Mouse (Mus musculus): ENCODE data around the gene Msh3. TPM values are rescaled to one million over a fixed set of nuclear protein-coding genes. Genes with fewer than 3 reads are reported as not detected.

The Msh3 gene
- polyA plus RNA-seq, 1 experiment from 2014 or later = 47.3 TPM

DNA sequence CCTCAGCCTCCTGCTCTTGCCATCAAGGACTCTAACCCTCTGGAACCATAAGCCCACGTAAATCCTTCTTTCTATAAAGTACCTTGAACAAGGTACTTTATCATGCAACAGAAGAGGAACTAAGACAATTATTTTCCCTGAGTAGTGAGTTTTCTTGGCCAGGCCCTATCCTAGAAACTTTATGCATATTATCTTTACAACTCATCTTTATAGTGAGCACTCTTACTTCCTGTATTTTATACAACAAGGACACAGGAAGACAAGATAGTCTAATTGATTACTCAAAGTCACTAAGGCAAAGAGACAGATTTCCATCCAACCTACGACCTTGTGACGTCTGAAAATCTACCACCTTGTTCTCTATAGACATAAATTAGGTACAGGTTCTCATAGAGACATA lies 15.0 kb downstream of the Msh3 start:
- peaks cover 7% of the 10 kb centered on the region; the same call in 1 of the 2 replicates for H3K36me3 ChIP-seq (ENCODE audit: control insufficient read depth, insufficient read depth, low read length)
- ATAC-seq (ENCODE audit: insufficient number of reproducible peaks, low FRiP score, low TSS enrichment, low read depth) = no peak

DNA sequence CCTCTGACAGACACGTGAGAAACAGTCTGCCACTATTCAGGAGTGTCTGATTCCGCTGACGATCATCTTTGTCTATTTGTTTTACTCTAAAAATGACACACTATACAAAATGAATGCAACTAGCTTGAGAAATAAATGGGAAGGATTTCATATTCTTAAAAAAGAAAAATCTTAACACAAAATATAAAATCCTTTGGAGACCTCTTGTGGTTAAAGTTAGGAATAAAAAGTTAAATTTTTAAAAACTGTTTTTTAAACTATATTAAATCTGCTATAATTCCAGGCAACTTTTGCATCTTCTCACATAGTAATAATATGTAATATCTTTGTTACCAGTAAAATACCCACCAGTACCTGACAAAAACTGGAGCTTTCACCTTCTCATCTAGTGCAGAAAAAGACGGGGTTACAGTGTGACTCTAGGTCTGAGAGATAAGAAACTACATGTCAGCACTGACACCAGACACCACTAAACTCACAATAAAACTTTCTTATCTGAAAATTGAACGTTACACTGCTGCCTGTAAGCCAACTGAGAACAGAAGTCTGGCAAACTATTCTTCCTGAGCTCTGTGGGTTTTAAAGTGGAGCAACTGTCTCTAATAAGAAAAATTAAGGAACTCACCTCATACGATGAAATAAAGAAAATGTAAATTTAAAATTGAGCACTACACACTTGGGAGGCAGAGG lies 16.9 kb downstream of the Msh3 start:
- 90% methylated on average over 6 of the region's 6 CpGs for WGBS
- Histone ChIP-seq H3K27ac (replicated peaks; ENCODE audit: low read depth, low read length) (no peak overlapping the region), H3K4me3 (ENCODE audit: low read depth, low read length) (no peak overlapping the region), H3K9me3 (ENCODE audit: control insufficient read depth, low read length) (no peaks in the 10 kb centered on the region), H3K9ac (ENCODE audit: low read length) (no peak overlapping the region), H3K4me2 (ENCODE audit: low read depth, severe bottlenecking) (no peak overlapping the region), H3K4me1 (ENCODE audit: control insufficient read depth, insufficient read depth, low read length) (no peaks in the 10 kb centered on the region), H3K27me3 (ENCODE audit: control insufficient read depth, insufficient read depth, low read length) (no peaks in the 10 kb centered on the region), H3K36me3 (ENCODE audit: control insufficient read depth, insufficient read depth, low read length) (peaks cover 5% of the 10 kb centered on the region; the same call in 1 of the 2 replicates)
- ATAC-seq (ENCODE audit: insufficient number of reproducible peaks, low FRiP score, low TSS enrichment, low read depth) (no peak), DNase-seq (ENCODE audit: low spot score) (no peak)

More for the DNA sequence above, 15.0 kb downstream of the Msh3 start:
- Histone ChIP-seq H3K9ac (ENCODE audit: low read length) (no peak overlapping the region), H3K27me3 (ENCODE audit: control insufficient read depth, insufficient read depth, low read length) (no peaks in the 10 kb centered on the region), H3K4me2 (ENCODE audit: low read depth, severe bottlenecking) (no peak overlapping the region), H3K9me3 (ENCODE audit: control insufficient read depth, low read length) (no peaks in the 10 kb centered on the region), H3K27ac (replicated peaks; ENCODE audit: low read depth, low read length) (no peak overlapping the region), H3K4me1 (ENCODE audit: control insufficient read depth, insufficient read depth, low read length) (no peaks in the 10 kb centered on the region), H3K4me3 (ENCODE audit: low read depth, low read length) (no peak overlapping the region)
- WGBS = 91% methylated on average over 3 of the region's 3 CpGs
- no peak for DNase-seq (ENCODE audit: low spot score)

DNA sequence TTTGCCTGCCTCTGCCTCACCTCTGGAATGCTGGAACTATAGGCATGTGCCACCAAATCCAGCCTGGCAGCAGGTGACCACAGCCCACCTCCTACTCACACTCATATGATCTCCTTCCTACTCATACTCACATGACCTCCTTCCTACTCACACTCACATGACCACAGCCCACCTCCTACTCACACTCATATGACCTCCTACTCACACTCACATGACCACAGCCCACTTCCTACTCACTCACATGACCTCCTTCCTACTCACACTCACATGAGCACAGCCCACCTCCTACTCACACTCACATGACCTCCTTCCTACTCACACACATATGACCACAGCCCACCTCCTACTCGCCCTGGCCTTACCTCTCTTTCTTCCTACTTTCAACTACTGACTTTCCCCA lies 17.9 kb downstream of the Msh3 start:
- H3K4me2 ChIP-seq (ENCODE audit: low read depth, severe bottlenecking) = no peak overlapping the region
- H3K4me1 ChIP-seq (ENCODE audit: control insufficient read depth, insufficient read depth, low read length) = no peaks in the 10 kb centered on the region
- no peak overlapping the region for H3K27ac ChIP-seq (replicated peaks; ENCODE audit: low read depth, low read length)
- peaks cover 5% of the 10 kb centered on the region; the same call in 1 of the 2 replicates for H3K36me3 ChIP-seq (ENCODE audit: control insufficient read depth, insufficient read depth, low read length)
- H3K27me3 ChIP-seq (ENCODE audit: control insufficient read depth, insufficient read depth, low read length) = no peaks in the 10 kb centered on the region
- no peak overlapping the region for H3K4me3 ChIP-seq (ENCODE audit: low read depth, low read length)
- H3K9ac ChIP-seq (ENCODE audit: low read length) = no peak overlapping the region
- H3K9me3 ChIP-seq (ENCODE audit: control insufficient read depth, low read length) = no peaks in the 10 kb centered on the region
- ATAC-seq (ENCODE audit: insufficient number of reproducible peaks, low FRiP score, low TSS enrichment, low read depth) = no peak
- WGBS = 85% methylated on average over 1 of the region's 1 CpGs
- DNase-seq (ENCODE audit: low spot score) = no peak

DNA sequence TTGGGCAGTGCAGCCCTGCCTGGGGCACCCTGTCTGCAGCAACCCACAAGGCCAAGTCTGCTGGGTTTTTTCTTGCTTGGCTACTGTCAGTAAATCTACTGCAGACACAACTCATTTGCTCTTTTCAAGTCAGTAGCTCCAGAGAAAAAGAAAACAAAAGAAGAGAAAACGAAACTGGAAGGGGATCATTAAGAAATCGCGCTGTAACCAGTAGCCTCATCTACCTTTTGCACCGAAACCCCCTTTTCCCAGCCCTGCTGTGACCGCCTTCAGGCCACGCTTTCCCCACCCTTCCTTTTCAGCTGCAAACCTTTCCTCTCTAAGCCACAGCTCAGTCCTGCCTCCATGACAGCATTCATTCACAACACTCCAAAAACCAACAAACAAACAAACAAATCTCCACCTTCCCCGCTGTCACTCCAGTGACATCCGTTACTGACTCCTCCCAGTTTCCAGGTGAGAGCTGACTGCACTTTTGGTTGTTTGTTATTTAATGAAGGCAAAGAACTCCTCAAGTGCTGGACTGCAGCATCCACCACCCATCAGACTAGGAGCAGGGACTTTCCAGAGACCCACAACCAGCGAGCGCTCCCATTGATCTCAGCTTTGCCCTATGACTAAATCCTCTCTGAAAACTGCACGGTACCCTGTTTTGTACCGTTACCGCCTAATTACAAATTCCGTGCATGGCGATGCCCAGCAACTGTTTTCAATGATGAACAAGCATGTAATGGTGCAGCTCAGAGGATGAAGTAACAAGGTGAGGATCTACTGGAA lies 22.5 kb downstream of the Msh3 start:
- Histone ChIP-seq H3K36me3 (ENCODE audit: control insufficient read depth, insufficient read depth, low read length) (peaks cover 3% of the 10 kb centered on the region; the same call in 1 of the 2 replicates), H3K4me3 (ENCODE audit: low read depth, low read length) (no peak overlapping the region), H3K4me2 (ENCODE audit: low read depth, severe bottlenecking) (no peak overlapping the region), H3K27me3 (ENCODE audit: control insufficient read depth, insufficient read depth, low read length) (no peaks in the 10 kb centered on the region), H3K27ac (replicated peaks; ENCODE audit: low read depth, low read length) (no peak overlapping the region), H3K4me1 (ENCODE audit: control insufficient read depth, insufficient read depth, low read length) (no peaks in the 10 kb centered on the region), H3K9ac (ENCODE audit: low read length) (no peak overlapping the region), H3K9me3 (ENCODE audit: control insufficient read depth, low read length) (no peaks in the 10 kb centered on the region)
- ATAC-seq (ENCODE audit: insufficient number of reproducible peaks, low FRiP score, low TSS enrichment, low read depth) (no peak), DNase-seq (ENCODE audit: low spot score) (no peak)
- WGBS = 90% methylated on average over 15 of the region's 15 CpGs

DNA sequence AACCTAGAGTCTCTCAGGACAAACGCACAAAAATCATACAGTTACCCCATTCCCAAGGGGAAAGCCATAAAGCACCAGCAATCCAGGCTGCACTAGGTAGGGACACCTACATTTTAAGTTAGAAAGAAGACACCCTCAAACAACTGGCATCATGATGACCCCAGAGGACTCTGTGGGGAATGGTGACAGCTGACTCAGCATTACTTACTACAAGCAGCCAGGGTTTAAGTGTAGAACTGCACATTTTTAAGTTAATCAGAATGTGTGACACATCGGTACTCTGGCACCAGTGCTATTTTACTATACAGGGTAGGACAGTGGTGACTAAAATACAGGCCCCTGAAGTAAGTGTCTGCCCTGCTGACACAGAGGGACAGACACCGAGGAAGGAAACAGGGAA lies 24.2 kb downstream of the Msh3 start:
- ATAC-seq (ENCODE audit: insufficient number of reproducible peaks, low FRiP score, low TSS enrichment, low read depth) (no peak), DNase-seq (ENCODE audit: low spot score) (no peak)
- no peak overlapping the region for H3K27ac ChIP-seq (replicated peaks; ENCODE audit: low read depth, low read length)
- H3K4me1 ChIP-seq (ENCODE audit: control insufficient read depth, insufficient read depth, low read length) = no peaks in the 10 kb centered on the region
- 93% methylated on average over 3 of the region's 3 CpGs for WGBS
- H3K4me3 ChIP-seq (ENCODE audit: low read depth, low read length) = no peak overlapping the region
- no peak overlapping the region for H3K9ac ChIP-seq (ENCODE audit: low read length)
- no peaks in the 10 kb centered on the region for H3K9me3 ChIP-seq (ENCODE audit: control insufficient read depth, low read length)
- no peak overlapping the region for H3K4me2 ChIP-seq (ENCODE audit: low read depth, severe bottlenecking)
- H3K27me3 ChIP-seq (ENCODE audit: control insufficient read depth, insufficient read depth, low read length) = no peaks in the 10 kb centered on the region
- no peaks in the 10 kb centered on the region; the same call in 1 of the 2 replicates for H3K36me3 ChIP-seq (ENCODE audit: control insufficient read depth, insufficient read depth, low read length)

DNA sequence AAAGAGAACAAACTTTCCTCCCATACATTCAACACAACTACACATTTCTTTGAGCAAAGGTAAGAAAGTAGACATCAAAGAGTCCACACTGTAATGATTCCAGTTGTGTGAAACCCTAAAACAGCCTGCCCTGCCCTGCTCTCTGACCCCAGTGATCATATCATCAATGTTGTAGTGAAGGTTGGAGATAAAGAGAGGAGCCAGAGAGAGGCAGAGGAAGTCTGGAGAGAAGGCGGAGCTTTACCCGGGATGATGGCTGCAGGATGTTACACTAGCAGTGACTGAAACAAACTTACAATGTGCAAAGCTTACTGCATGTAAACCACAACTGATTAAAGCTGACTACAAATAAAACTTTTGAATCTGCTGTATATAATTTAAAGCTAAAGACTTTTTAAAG lies 26.8 kb downstream of the Msh3 start:
- Histone ChIP-seq H3K4me1 (ENCODE audit: control insufficient read depth, insufficient read depth, low read length) (no peaks in the 10 kb centered on the region), H3K9me3 (ENCODE audit: control insufficient read depth, low read length) (no peaks in the 10 kb centered on the region), H3K4me3 (ENCODE audit: low read depth, low read length) (no peak overlapping the region), H3K27ac (replicated peaks; ENCODE audit: low read depth, low read length) (no peak overlapping the region), H3K27me3 (ENCODE audit: control insufficient read depth, insufficient read depth, low read length) (no peaks in the 10 kb centered on the region), H3K9ac (ENCODE audit: low read length) (no peak overlapping the region), H3K36me3 (ENCODE audit: control insufficient read depth, insufficient read depth, low read length) (no peaks in the 10 kb centered on the region; the same call in 1 of the 2 replicates), H3K4me2 (ENCODE audit: low read depth, severe bottlenecking) (no peak overlapping the region)
- ATAC-seq (ENCODE audit: insufficient number of reproducible peaks, low FRiP score, low TSS enrichment, low read depth) = no peak
- 83% methylated on average over 2 of the region's 2 CpGs for WGBS
- no peak for DNase-seq (ENCODE audit: low spot score)

DNA sequence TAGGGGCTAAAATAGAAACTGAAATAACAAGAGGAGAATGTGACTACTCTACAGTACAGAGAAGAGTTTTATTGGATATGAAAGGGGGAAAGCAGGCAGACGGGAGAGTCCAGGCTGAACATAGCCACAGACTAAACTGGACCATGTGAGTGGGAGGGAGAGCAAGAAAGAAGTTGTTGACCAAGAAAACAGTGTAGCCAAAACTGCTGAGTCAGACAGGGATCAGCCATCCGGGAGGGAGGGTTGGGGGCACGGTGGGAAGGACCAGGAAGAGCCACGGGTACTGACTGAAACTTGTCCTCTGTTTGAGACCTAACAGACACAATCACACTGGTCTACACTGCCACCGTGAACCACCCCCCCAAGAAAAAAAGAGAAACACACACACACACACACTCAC lies 28.8 kb downstream of the Msh3 start:
- Histone ChIP-seq H3K36me3 (ENCODE audit: control insufficient read depth, insufficient read depth, low read length) (no peaks in the 10 kb centered on the region; the same call in 1 of the 2 replicates), H3K27ac (replicated peaks; ENCODE audit: low read depth, low read length) (no peak overlapping the region), H3K4me1 (ENCODE audit: control insufficient read depth, insufficient read depth, low read length) (no peaks in the 10 kb centered on the region), H3K4me2 (ENCODE audit: low read depth, severe bottlenecking) (no peak overlapping the region), H3K4me3 (ENCODE audit: low read depth, low read length) (no peak overlapping the region), H3K9ac (ENCODE audit: low read length) (no peak overlapping the region), H3K27me3 (ENCODE audit: control insufficient read depth, insufficient read depth, low read length) (no peaks in the 10 kb centered on the region), H3K9me3 (ENCODE audit: control insufficient read depth, low read length) (no peaks in the 10 kb centered on the region)
- ATAC-seq (ENCODE audit: insufficient number of reproducible peaks, low FRiP score, low TSS enrichment, low read depth) (no peak), DNase-seq (ENCODE audit: low spot score) (no peak)
- WGBS = 82% methylated on average over 5 of the region's 5 CpGs

DNA sequence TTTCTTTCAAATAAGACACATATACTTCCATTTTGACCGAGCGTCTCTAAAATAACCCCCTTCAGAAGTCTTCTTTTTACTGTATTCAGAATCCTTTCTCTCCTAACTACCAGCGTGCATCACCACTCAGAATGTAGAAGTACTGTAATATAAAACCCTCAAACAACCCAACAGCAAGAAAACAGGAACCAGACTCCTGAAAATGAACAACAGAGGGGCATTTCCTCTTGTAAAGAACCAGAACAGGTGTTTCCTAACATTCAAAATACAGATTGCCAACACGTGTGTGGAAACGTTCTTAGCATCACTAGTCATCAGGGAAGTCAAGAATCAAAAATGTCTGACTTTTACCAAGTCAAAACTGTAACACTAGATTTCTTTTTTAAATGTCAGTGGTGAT lies 34.0 kb downstream of the Msh3 start:
- no peaks in the 10 kb centered on the region for H3K9me3 ChIP-seq (ENCODE audit: control insufficient read depth, low read length)
- no peak overlapping the region for H3K9ac ChIP-seq (ENCODE audit: low read length)
- no peak overlapping the region for H3K4me2 ChIP-seq (ENCODE audit: low read depth, severe bottlenecking)
- ATAC-seq (ENCODE audit: insufficient number of reproducible peaks, low FRiP score, low TSS enrichment, low read depth) = no peak
- no peak for DNase-seq (ENCODE audit: low spot score)
- H3K36me3 ChIP-seq (ENCODE audit: control insufficient read depth, insufficient read depth, low read length) = peaks cover 2% of the 10 kb centered on the region; the same call in 1 of the 2 replicates
- H3K4me3 ChIP-seq (ENCODE audit: low read depth, low read length) = no peak overlapping the region
- 67% methylated on average over 5 of the region's 5 CpGs for WGBS
- H3K4me1 ChIP-seq (ENCODE audit: control insufficient read depth, insufficient read depth, low read length) = no peaks in the 10 kb centered on the region
- no peak overlapping the region for H3K27ac ChIP-seq (replicated peaks; ENCODE audit: low read depth, low read length)
- H3K27me3 ChIP-seq (ENCODE audit: control insufficient read depth, insufficient read depth, low read length) = no peaks in the 10 kb centered on the region
